Mouse (Mus musculus): Measurements from ENCODE around the gene Kpna7. TPM values are rescaled to one million over a fixed set of nuclear protein-coding genes. Genes with fewer than 3 reads are reported as not detected.
A peak's percentile ranks its signal among the peaks of the same experiment; 100 is the strongest.
"Not testable (repeated sequence)": the region's sequence is repeated elsewhere in the genome, so short reads cannot be mapped to it uniquely, and the experiment has no call there.

Kpna7 gene
- polyA plus RNA-seq, 1 experiment: not detected

DNA sequence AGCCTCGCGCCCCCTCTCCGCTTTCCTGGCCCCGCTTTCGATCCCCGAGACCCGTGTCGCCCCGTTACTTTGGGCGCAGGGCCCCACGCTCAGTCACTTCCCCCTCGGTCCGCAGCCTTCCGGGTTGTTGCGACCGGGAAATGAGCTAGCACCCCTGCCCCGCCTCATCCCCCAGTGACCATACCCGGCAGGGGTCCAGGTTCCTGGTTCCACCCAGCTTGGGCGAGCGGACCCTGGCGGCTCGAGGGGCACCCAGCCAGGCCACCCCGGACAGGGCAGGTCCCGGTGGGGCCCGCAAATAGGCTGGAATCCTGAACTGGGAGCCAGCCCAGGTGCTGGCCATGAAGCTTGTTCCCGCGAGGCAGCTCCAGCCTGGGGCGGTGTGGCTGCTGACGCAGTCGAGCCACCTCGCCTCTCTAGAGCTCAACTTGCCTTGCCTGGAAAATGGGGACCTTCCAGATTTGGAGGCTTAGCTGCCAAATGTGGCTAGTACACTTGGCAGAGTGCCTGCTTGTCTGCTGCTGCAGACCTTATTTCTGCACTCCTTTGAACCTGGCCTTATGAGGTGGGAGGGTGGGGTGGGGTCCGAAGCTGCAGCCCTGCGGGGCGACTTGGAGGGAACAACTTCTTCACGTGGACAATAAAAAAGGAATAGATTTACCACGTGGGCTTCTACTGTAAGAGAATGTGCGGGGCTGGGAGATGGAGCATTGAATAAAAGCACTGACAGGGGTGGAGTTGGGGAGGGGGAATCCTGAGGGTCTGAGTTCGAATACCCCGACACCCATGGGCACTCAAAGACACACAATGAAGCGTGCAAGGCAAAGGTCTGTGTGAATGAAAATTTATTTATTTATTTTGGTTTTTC, 31.0 kb upstream of the Kpna7 start:
- peaks cover 11% of the 10 kb centered on the region for H3K4me1 ChIP-seq (ENCODE audit: control insufficient read depth, insufficient read depth, insufficient read length, low read length)
- H3K4me3 ChIP-seq (ENCODE audit: insufficient read depth, low read depth, low read length): peak overlapping the region; percentile 88
- peak overlapping the region; percentile 92 for H3K27ac ChIP-seq (replicated peaks; ENCODE audit: low read depth, low read length)

DNA sequence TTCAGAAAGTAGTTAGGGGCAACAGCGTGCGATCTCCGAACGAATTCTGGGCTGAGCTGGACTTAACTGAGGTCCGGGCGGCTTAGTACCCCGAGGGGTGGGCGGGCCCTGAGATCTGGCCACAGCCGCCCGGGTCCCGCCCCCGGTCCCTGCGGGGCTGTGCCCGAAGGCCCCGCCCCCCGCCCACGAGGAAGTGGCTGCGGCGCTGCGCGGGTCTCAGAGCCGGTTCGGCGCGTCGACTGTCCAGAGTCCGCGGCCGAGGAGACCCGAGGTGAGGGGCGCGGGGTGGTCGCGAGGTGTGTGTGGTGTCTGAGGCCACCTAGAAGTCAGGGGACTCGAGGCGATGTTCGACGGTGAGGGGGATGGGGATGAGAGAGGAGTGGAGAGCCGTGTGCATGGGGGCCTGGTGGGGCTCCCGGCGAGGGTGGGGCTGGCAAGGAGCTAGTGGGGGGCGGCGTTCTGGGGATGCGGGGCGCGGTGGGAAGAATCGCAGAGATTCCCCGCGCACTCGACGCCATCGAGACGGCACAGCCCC, 30.3 kb upstream of the Kpna7 start, which contains the start of gene Arpc1b:
TSS of gene Arpc1b (plus strand) at position 145 of the 535 bp plus-strand sequence.
- Histone ChIP-seq H3K27ac (replicated peaks; ENCODE audit: low read depth, low read length) (peak within 1 kb of the TSS; percentile 92), H3K4me3 (ENCODE audit: insufficient read depth, low read depth, low read length) (peak within 1 kb of the TSS; percentile 88), H3K4me1 (ENCODE audit: control insufficient read depth, insufficient read depth, insufficient read length, low read length) (peaks cover 11% of the 10 kb centered on the region)

DNA sequence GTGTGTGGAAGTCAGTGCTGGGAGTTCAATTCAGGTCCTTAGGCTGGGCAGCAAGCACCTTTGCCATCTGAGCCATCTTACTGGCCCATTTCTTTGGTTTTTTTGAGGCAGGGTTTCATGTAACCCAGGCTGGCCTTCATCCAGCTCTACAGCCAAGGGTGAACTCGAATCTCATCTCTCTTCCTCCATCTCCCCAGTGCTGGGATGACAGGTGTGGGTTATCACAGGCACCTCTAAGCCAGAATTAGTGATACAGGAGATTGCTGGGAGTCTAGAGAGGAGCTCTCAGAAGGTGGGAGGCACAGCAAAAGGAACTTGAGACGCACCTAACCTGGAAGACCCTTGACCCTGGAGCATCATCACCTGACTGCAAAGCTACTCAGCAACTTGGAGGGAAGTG, 29.6 kb upstream of the Kpna7 start:
- Histone ChIP-seq H3K4me1 (ENCODE audit: control insufficient read depth, insufficient read depth, insufficient read length, low read length) (peaks cover 10% of the 10 kb centered on the region), H3K27ac (replicated peaks; ENCODE audit: low read depth, low read length) (no peak overlapping the region), H3K4me3 (ENCODE audit: insufficient read depth, low read depth, low read length) (peak overlapping the region; percentile 88)

DNA sequence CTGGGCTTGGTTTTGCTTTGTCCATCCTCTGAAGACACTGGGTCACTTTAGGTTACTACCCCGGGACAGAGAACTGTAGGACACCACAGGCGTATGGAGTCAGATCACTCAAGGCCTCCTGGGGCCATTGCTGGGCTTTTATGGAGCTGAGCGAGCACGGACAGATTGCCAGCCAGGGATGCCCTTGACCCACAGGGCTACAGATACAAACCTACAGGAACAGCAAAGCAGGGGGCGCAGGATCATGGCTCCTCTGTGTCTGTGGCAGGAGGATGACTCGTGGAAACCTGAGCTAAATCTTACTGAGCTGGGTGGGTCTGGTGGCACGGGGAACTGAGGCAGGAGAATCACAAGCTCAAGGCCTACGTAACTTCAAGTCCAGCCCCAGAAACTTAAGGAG, 28.7 kb upstream of the Kpna7 start:
- H3K4me3 ChIP-seq (ENCODE audit: insufficient read depth, low read depth, low read length): no peak overlapping the region
- H3K4me1 ChIP-seq (ENCODE audit: control insufficient read depth, insufficient read depth, insufficient read length, low read length): peaks cover 5% of the 10 kb centered on the region; the same call in 1 of the 2 replicates
- no peak overlapping the region for H3K27ac ChIP-seq (replicated peaks; ENCODE audit: low read depth, low read length)

DNA sequence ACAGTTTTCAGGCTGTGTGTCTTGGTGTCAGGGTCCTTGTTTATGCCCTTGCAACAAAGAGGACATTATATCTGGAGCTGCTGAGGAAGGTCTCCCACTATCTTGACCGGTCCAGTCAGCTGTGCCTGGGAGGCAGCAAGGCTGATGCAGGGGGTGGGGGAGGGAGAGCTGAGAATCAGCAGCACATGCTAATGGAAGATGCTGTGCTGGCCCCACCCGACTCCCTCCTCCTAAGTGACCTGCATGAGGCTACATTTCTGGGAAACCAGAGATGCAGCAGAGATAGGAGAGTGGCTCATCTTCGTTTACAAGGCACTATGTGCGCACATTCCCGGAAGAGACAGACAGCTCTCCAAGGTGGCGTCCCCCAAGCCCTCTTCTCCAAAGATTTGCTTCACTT, 26.6 kb upstream of the Kpna7 start:
- no peak overlapping the region for H3K27ac ChIP-seq (replicated peaks; ENCODE audit: low read depth, low read length)
- H3K4me1 ChIP-seq (ENCODE audit: control insufficient read depth, insufficient read depth, insufficient read length, low read length): no peaks in the 10 kb centered on the region
- no peak overlapping the region for H3K4me3 ChIP-seq (ENCODE audit: insufficient read depth, low read depth, low read length)

DNA sequence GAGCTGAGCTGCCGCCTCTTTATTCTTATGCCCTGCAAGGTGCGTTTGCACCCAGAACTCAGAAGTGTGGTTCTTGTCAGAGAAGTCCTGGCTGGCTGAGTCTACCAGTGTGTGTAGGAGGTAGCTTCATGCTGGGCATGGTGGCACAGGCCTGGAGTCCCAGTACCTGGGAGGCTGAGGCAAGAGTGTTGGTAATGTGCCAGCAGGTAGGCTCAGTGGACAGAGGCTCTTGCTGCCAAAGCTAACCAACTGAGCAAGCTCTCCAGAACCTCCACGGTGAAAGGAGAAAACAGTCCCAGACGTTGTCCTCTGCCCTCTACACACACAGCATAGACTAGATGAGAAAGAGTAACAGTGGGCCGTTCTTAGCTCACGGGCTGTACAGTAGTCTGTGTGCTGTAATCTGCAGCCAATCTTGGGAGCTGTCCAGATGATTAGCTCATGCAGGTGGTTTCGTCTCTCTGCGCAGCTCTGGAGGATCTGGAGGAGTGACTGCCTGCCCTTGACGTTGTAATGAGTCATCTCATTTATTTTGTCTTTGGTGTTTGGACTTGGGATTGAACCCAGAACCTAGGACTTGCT, 22.0 kb upstream of the Kpna7 start:
- Histone ChIP-seq H3K4me1 (ENCODE audit: control insufficient read depth, insufficient read depth, insufficient read length, low read length) (no peaks in the 10 kb centered on the region), H3K4me3 (ENCODE audit: insufficient read depth, low read depth, low read length) (no peak overlapping the region), H3K27ac (replicated peaks; ENCODE audit: low read depth, low read length) (no peak overlapping the region)

DNA sequence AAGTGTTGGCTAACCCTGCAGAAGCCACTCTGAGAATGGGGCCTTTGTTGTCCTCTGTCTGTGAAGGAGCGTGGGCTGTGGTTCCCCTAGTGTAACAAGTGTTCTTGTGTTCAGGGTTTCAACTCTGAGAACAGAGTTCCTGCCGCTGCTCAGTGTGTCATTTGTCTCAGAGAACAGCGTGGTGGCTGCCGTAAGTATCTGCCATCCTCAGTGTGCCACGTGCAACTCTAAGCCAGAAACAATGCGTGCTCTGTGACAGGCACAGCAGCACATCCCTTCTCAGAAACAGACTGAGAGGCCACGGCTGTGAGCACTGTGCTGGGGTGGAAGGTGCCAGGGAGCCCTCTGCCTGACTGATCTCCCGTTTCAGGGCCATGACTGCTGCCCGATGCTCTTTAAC, 20.5 kb upstream of the Kpna7 start:
- no peak overlapping the region for H3K4me3 ChIP-seq (ENCODE audit: insufficient read depth, low read depth, low read length)
- H3K4me1 ChIP-seq (ENCODE audit: control insufficient read depth, insufficient read depth, insufficient read length, low read length): no peaks in the 10 kb centered on the region
- no peak overlapping the region for H3K27ac ChIP-seq (replicated peaks; ENCODE audit: low read depth, low read length)

DNA sequence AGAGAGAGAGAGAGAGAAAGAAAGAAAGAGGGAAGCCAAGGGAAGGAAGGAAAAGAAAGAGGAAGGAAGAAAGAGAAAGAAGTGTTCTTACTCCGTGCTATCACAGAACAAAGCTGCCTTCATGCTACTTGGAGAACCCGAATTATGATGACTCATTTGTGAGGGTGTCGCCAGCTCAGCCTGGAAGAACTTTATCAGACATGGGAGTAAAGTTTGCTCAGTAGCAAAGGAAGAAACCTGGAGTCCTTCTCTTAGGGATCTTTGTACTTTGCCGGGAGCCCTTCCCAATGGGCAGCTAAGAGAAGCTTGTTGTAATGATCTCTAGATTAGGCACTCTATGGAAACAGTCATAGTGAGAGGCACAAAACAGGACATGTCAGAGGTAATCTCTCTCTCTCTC, 18.9 kb upstream of the Kpna7 start:
- Histone ChIP-seq H3K4me3 (ENCODE audit: insufficient read depth, low read depth, low read length) (no peak overlapping the region), H3K4me1 (ENCODE audit: control insufficient read depth, insufficient read depth, insufficient read length, low read length) (no peaks in the 10 kb centered on the region), H3K27ac (replicated peaks; ENCODE audit: low read depth, low read length) (no peak overlapping the region)

DNA sequence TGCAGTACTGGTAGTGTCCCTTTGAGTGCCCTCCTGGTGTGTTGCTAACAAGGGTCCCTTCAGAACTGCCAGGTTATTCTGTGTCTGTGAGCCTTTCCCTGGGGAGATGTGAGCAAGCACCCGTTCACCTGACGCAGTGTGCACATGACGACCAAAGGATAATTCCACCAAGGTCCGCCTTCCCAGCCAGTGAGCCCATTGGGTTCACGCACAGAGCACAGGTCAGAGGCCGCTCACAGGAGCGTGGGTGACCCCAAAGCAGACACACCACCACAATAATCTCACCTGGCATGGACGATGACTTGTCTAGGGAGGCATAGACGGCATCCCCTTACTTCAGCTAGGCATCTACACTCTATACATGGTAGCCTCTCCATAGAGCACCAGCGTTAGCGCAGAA, 17.6 kb upstream of the Kpna7 start:
- not testable (repeated sequence) for H3K4me1 ChIP-seq (ENCODE audit: control insufficient read depth, insufficient read depth, insufficient read length, low read length); H3K4me3 ChIP-seq (ENCODE audit: insufficient read depth, low read depth, low read length); H3K27ac ChIP-seq (replicated peaks; ENCODE audit: low read depth, low read length)

DNA sequence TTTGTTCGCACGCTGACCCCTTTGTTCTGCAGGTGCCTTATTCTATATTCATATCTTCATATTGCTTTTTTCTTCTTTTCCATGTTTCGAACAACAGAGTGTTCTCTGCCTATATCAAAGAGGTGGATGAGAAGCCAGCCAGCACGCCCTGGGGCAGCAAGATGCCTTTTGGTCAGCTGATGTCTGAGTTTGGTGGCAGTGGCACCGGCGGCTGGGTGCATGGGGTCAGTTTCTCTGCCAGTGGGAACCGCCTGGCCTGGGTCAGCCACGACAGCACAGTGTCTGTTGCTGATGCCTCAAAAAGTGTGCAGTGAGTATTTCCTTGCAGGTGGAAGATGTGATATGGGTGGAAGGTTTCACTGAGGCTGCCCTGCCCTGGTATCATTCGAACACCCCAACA, 17.1 kb upstream of the Kpna7 start:
- H3K4me1 ChIP-seq (ENCODE audit: control insufficient read depth, insufficient read depth, insufficient read length, low read length): no peaks in the 10 kb centered on the region
- H3K27ac ChIP-seq (replicated peaks; ENCODE audit: low read depth, low read length): no peak overlapping the region
- no peak overlapping the region for H3K4me3 ChIP-seq (ENCODE audit: insufficient read depth, low read depth, low read length)

DNA sequence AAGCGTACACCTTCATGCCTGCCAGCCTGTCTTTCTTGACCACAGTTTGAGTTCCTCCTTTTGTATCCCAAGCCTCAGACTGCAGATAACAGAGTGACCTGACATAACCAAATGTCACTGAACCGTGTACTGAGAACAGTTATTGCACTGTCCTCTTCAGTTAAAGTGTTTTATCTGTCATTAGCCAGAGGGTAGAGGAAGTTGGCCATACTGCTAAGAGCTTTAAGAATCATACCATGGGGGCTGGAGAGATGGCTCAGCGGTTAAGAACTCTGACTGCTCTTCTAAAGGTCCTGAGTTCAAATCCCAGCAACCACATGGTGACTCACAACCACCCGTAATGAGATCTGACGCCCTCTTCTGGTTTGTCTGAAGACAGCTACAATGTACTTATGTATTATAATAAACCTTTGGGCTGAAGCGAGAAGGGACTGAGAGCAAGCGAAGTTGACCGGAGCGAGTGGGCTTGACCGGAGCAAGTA, 14.6 kb upstream of the Kpna7 start:
- Histone ChIP-seq H3K4me3 (ENCODE audit: insufficient read depth, low read depth, low read length) (no peak overlapping the region), H3K27ac (replicated peaks; ENCODE audit: low read depth, low read length) (no peak overlapping the region), H3K4me1 (ENCODE audit: control insufficient read depth, insufficient read depth, insufficient read length, low read length) (no peaks in the 10 kb centered on the region)

DNA sequence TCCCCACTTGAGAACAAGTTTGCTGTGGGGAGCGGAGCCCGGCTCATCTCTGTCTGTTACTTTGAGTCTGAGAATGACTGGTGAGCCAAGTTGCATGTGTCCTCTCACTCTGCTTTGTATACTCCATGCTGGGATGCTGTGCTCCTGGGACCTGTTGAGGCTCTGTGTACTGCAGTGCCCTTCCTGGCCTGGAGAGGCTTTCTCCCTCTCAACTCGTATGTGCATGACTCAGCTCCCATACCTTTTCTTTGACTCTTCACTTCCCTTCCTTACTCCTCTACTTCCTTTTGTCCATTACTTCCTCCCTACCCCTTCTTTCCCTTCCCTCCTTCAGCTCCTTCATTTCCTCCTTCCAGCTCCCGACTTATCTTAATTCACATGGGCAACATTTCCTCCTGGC, 12.4 kb upstream of the Kpna7 start:
- Histone ChIP-seq H3K4me3 (ENCODE audit: insufficient read depth, low read depth, low read length) (no peak overlapping the region), H3K4me1 (ENCODE audit: control insufficient read depth, insufficient read depth, insufficient read length, low read length) (no peaks in the 10 kb centered on the region), H3K27ac (replicated peaks; ENCODE audit: low read depth, low read length) (no peak overlapping the region)

DNA sequence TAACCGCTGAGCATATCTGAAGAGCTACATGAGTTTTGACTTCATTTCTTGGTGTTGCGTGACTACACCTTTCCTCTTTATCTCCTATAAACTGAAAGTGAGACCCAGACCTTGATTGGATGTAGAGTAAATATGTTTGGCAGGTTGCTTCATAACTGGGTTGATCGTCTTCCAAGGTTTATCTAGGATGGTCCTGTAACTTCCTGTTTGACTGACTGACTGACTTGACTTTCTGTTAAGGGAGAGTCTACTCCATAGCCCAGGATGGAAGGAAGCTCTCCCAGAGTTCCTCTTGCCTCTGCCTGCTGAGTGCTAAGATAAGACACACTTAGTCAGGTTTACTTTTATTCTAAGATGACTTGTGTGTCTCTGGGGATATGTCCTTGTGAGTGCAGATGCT, 6.0 kb upstream of the Kpna7 start:
- Histone ChIP-seq H3K4me1 (ENCODE audit: control insufficient read depth, insufficient read depth, insufficient read length, low read length) (0 out of 2 replicates have a peak, but pooled peaks cover 5% of the 10 kb centered on the region), H3K4me3 (ENCODE audit: insufficient read depth, low read depth, low read length) (no peak overlapping the region), H3K27ac (replicated peaks; ENCODE audit: low read depth, low read length) (no peak overlapping the region)

DNA sequence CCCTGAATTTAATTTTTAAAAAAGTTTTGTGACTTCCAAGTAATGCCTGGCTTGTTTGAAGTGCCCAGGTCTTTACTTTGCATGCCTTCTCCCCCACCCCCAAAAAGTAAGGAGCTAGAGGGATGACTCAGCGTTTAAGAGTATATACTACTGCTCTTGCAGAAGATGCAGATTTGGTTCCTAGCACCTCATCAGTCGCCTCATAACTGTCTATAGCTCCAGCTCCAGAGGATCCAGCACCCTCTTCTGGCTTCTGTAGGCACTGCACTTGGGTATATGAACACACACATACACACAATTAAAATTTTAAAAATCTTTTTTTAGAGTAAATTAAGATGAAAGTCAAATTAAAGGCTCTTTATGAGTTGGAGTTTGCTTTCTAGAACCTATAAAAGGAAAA, 4.4 kb upstream of the Kpna7 start:
- Histone ChIP-seq H3K4me3 (ENCODE audit: insufficient read depth, low read depth, low read length) (no peak overlapping the region), H3K27ac (replicated peaks; ENCODE audit: low read depth, low read length) (no peak overlapping the region), H3K4me1 (ENCODE audit: control insufficient read depth, insufficient read depth, insufficient read length, low read length) (0 out of 2 replicates have a peak, but pooled peaks cover 9% of the 10 kb centered on the region)

DNA sequence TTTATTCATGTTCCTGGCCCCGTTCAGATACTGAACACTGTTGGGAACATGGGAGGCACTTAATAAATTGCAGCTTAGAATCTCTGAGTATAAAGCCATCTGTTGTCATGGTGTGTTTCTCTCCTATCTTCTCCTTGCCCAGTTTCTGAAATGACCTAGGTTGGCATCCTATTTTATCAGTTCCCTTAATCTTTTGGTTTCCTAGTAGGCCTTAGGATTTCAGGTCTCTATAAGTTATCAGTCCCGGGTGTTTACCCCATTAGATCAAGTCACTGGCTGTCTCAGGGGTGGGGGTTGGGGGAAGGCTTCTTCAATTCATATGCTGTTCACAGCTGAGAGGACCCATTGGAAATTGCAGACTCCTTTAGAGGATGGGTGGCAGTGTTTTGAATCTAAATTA, 992 bp upstream of the Kpna7 start:
- no peak overlapping the region for H3K27ac ChIP-seq (replicated peaks; ENCODE audit: low read depth, low read length)
- 0 out of 2 replicates have a peak, but pooled peaks cover 9% of the 10 kb centered on the region for H3K4me1 ChIP-seq (ENCODE audit: control insufficient read depth, insufficient read depth, insufficient read length, low read length)
- peak overlapping the region; percentile 97 for H3K4me3 ChIP-seq (ENCODE audit: insufficient read depth, low read depth, low read length)
